Mouse (Mus musculus) heart, embryonic 16.5 days (tissue): ENCODE data around the gene Evx2. TPM values are rescaled to one million over a fixed set of nuclear protein-coding genes. Genes with fewer than 3 reads are reported as not detected.

Experiments
- ATAC-seq: fragments of 200-750 bp; cut with Nextera tagmentation; replicated peaks from 2 replicates; pipeline ENCODE4 v1.8.0; 2017; ENCODE audit warnings: moderate number of reproducible peaks; ENCODE audit not compliant: insufficient read depth, low FRiP score; ENCODE audit errors: extremely low read depth
- H3K27ac ChIP-seq: fragments of 300-500 bp; sonication (generic); 2 replicates; pipeline ENCODE4 v1.5.1; 2014; ENCODE audit warnings: mild to moderate bottlenecking, low read length, control low read depth, moderate library complexity
- H3K27me3 ChIP-seq: fragments of 300-500 bp; sonication (generic); 2 replicates; pipeline ENCODE4 v1.6.1; 2014; ENCODE audit warnings: low read length, mixed read lengths; ENCODE audit not compliant: control insufficient read depth, insufficient read depth
- H3K36me3 ChIP-seq: fragments of 300-500 bp; sonication (generic); 2 replicates; pipeline ENCODE4 v1.6.1; 2014; ENCODE audit not compliant: control insufficient read depth, insufficient read depth
- H3K4me1 ChIP-seq: fragments of 300-500 bp; sonication (generic); 2 replicates; pipeline ENCODE4 v1.6.1; 2014; ENCODE audit warnings: low read length, mixed read lengths; ENCODE audit not compliant: control insufficient read depth, insufficient read depth
- H3K4me2 ChIP-seq: fragments of 300-500 bp; sonication (generic); 2 replicates; pipeline ENCODE4 v1.6.1; 2014; ENCODE audit warnings: low read depth, mild to moderate bottlenecking, control low read depth, low read length
- H3K4me3 ChIP-seq: fragments of 300-500 bp; sonication (generic); 2 replicates; pipeline ENCODE4 v1.5.1; 2014; ENCODE audit warnings: mild to moderate bottlenecking, control low read depth, low read length
- H3K9ac ChIP-seq: fragments of 300-500 bp; sonication (generic); 2 replicates; pipeline ENCODE4 v1.6.1; 2014; ENCODE audit warnings: low read length, control low read depth
- H3K9me3 ChIP-seq: fragments of 300-500 bp; sonication (generic); replicated peaks from 2 replicates; pipeline ENCODE4 v1.6.1; 2016; ENCODE audit warnings: low read length; ENCODE audit not compliant: control insufficient read depth
- WGBS: fragments of 180-500 bp; shearing (Covaris S2); extraction: QIAGEN DNeasy Blood & Tissue Kit; methylation state at CpG from one replicate; pipeline ENCODE4 v1.1.7; 2014; 5-methylcytosine and 5-hydroxymethylcytosine counted together
- polyA plus RNA-seq: library from polyadenylated mRNA; unstranded; fragments of >200 nt; fragmentation: Nextera tagmentation; extraction: Ambion mirVana; gene quantifications from 2 replicates; pipeline ENCODE4 v1.2.1, GENCODE M21; 2015

The Evx2 gene
- polyA plus RNA-seq, 1 experiment from 2014 or later: not detected

- ATAC-seq: no peak
These were observed 19.7 kb upstream of the Evx2 start, which contains the start of gene Hoxd11 for GRCm38 (mm10) chr2:74678891-74679595. TSS of gene Hoxd11 (plus strand) at chr2:74679557.

GRCm38 (mm10) chr2:74677106-74677505 is 17.7 kb upstream of the Evx2 start:
- H3K36me3 ChIP-seq: no peaks in the 10 kb centered on the region
- ATAC-seq: no peak

More at GRCm38 (mm10) chr2:74678891-74679595, 19.7 kb upstream of the Evx2 start, which contains the start of gene Hoxd11:
- Histone ChIP-seq H3K4me1 (no peaks in the 10 kb centered on the region), H3K9ac (no peak within 1 kb of the TSS), H3K4me2 (no peak within 1 kb of the TSS), H3K4me3 (no peak within 1 kb of the TSS), H3K27me3 (peaks cover 99% of the 10 kb centered on the region), H3K36me3 (no peaks in the 10 kb centered on the region), H3K9me3 (no peaks in the 10 kb centered on the region), H3K27ac (no peak within 1 kb of the TSS)
- 2% methylated on average over 15 of the region's 15 CpGs for WGBS

GRCm38 (mm10) chr2:74676376-74677052 is 17.2 kb upstream of the Evx2 start:
- H3K4me2 ChIP-seq: no peak overlapping the region
- peaks cover 100% of the 10 kb centered on the region for H3K27me3 ChIP-seq
- H3K27ac ChIP-seq: no peak overlapping the region
- H3K9me3 ChIP-seq: no peaks in the 10 kb centered on the region
- no peak overlapping the region for H3K9ac ChIP-seq
- peaks cover 3% of the 10 kb centered on the region; the same call in 1 of the 2 replicates for H3K4me1 ChIP-seq
- no peak overlapping the region for H3K4me3 ChIP-seq
- ATAC-seq: no peak
- H3K36me3 ChIP-seq: no peaks in the 10 kb centered on the region
- 6% methylated on average over 9 of the region's 9 CpGs for WGBS

More at GRCm38 (mm10) chr2:74677106-74677505, 17.7 kb upstream of the Evx2 start:
- 22% methylated on average over 2 of the region's 2 CpGs for WGBS
- peaks cover 100% of the 10 kb centered on the region for H3K27me3 ChIP-seq
- H3K4me3 ChIP-seq: no peak overlapping the region
- no peak overlapping the region for H3K27ac ChIP-seq
- H3K9me3 ChIP-seq: no peaks in the 10 kb centered on the region
- no peak overlapping the region for H3K9ac ChIP-seq
- no peak overlapping the region for H3K4me2 ChIP-seq
- H3K4me1 ChIP-seq: peaks cover 3% of the 10 kb centered on the region; the same call in 1 of the 2 replicates

GRCm38 (mm10) chr2:74675666-74676282 is 16.4 kb upstream of the Evx2 start:
- Histone ChIP-seq H3K36me3 (no peaks in the 10 kb centered on the region), H3K27ac (no peak overlapping the region), H3K9me3 (no peaks in the 10 kb centered on the region), H3K9ac (no peak overlapping the region), H3K4me1 (peaks cover 3% of the 10 kb centered on the region; the same call in 1 of the 2 replicates), H3K27me3 (peaks cover 100% of the 10 kb centered on the region), H3K4me2 (no peak overlapping the region), H3K4me3 (no peak overlapping the region)
- ATAC-seq: no peak
- 8% methylated on average over 24 of the region's 24 CpGs for WGBS

GRCm38 (mm10) chr2:74674881-74675665 is 15.7 kb upstream of the Evx2 start, which contains the start of gene Hoxd12:
TSS of gene Hoxd12 (plus strand) at chr2:74675013.
- Histone ChIP-seq H3K9me3 (no peaks in the 10 kb centered on the region), H3K4me1 (peaks cover 3% of the 10 kb centered on the region; the same call in 1 of the 2 replicates), H3K27ac (no peak within 1 kb of the TSS), H3K9ac (no peak within 1 kb of the TSS), H3K36me3 (no peaks in the 10 kb centered on the region), H3K4me2 (no peak within 1 kb of the TSS), H3K4me3 (no peak within 1 kb of the TSS), H3K27me3 (peaks cover 97% of the 10 kb centered on the region)
- 2% methylated on average over 47 of the region's 47 CpGs for WGBS
- no peak for ATAC-seq

GRCm38 (mm10) chr2:74673835-74674425 is 14.6 kb upstream of the Evx2 start:
- 4% methylated on average over 24 of the region's 24 CpGs for WGBS
- Histone ChIP-seq H3K36me3 (no peaks in the 10 kb centered on the region), H3K4me3 (no peak overlapping the region), H3K27ac (no peak overlapping the region), H3K4me1 (peaks cover 3% of the 10 kb centered on the region; the same call in 1 of the 2 replicates), H3K27me3 (peaks cover 97% of the 10 kb centered on the region), H3K9ac (no peak overlapping the region), H3K9me3 (no peaks in the 10 kb centered on the region), H3K4me2 (no peak overlapping the region)
- no peak for ATAC-seq

DNA sequence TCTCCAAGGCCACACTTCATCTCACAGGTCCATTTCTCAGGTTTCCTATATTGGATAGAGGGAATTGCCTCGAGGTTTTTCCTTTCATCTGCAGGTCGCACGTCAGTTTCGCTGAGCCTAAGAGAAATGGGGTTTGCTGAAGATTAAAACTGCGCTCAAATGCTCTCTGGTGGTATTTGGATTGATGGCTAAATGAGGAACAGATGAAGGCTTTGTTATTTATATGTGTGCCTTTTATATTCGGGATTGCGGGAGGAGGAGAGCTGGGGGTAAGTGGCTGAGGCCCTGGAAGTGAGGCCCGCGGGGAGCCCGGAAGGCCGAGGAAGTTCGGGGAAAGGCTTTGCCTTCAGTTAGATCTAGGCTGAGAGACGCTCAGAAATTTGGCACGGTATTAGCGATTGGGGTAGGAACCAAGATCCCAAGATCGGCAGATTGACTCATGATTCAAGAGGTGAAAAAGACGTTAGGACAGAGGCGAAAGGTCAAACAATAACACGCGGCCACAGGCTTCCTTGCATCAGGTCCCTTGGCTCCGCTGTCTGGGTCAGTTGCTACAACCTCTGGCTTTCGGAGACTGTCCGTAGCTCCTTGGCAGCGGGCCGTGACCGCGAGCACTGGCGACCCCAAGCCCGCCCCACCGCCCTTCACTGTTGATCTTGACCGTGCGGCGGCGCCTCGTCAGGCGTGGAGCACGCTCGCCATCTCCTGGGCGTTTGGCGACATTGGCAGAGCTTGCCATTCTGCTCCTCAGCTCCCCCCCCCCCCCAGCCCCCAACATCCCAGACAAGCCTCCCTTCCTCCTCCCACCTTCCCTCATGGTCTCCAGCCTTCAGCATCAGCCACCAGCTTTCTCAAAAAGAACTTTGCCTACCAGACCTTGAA is 13.4 kb upstream of the Evx2 start:
- 7% methylated on average over 40 of the region's 40 CpGs for WGBS
- peak overlapping the region; percentile 41 for H3K4me3 ChIP-seq
- H3K36me3 ChIP-seq: no peaks in the 10 kb centered on the region
- peak overlapping the region; percentile 64 for H3K4me2 ChIP-seq
- peak; percentile 59; the same call in 1 of the 2 replicates for ATAC-seq
- peaks cover 98% of the 10 kb centered on the region for H3K27me3 ChIP-seq
- peaks cover 13% of the 10 kb centered on the region for H3K4me1 ChIP-seq
- no peak overlapping the region for H3K9ac ChIP-seq
- H3K27ac ChIP-seq: no peak overlapping the region
- H3K9me3 ChIP-seq: no peaks in the 10 kb centered on the region
